ENCODE assay signal across 9 mouse cellular contexts in genomic region chr3:3388056-3388770, GRCm38 (mm10).
A peak's percentile ranks its signal among the peaks of the same experiment; 100 is the strongest.
DNase-seq lines count a peak whose midpoint lies in the region; ATAC-seq and TF ChIP-seq lines count a peak whose summit lies in the region.
"Had no signal": no experiment of that assay in that cellular context is flagged by ENCODE, and none has a peak within 500 bp of the region (broad histone marks: within the 10 kb centered on the region; RNA-seq: fewer than 3 reads in every experiment).

No protein-coding gene starts in this region.

- TF ChIP-seq EP300 in stomach, postnatal 0 days (optimal IDR thresholded peaks at IDR 0.05) = no peak

- H3K27ac ChIP-seq in neural tube, embryonic 15.5 days (replicated peaks) = no peak overlapping the region
- no peak overlapping the region for H3K27ac ChIP-seq in forebrain, embryonic 11.5 days (ENCODE audit: low read depth, low read length)
- H3K27ac ChIP-seq in limb, embryonic 11.5 days (replicated peaks; ENCODE audit: low read depth, low read length) = no peak overlapping the region
- no peak overlapping the region for H3K27ac ChIP-seq in stomach, postnatal 0 days (replicated peaks)
- no peak overlapping the region for H3K27ac ChIP-seq in thymus, adult 2 months (ENCODE audit: control insufficient read depth, insufficient read depth, low read length)

- H3K4me3 ChIP-seq in neural tube, embryonic 15.5 days (replicated peaks) = no peak overlapping the region
- no peak overlapping the region for H3K4me3 ChIP-seq in forebrain, embryonic 11.5 days (ENCODE audit: low read depth, low read length)
- H3K4me3 ChIP-seq in limb, embryonic 11.5 days (ENCODE audit: low read depth, low read length) = no peak overlapping the region
- no peak overlapping the region for H3K4me3 ChIP-seq in stomach, postnatal 0 days (ENCODE audit: low read depth, low read length)
- H3K4me3 ChIP-seq in thymus, adult 2 months (ENCODE audit: control insufficient read depth, insufficient read depth, low read length) = no peak overlapping the region

- H3K4me2 ChIP-seq in neural tube, embryonic 15.5 days = no peak overlapping the region
- H3K4me2 ChIP-seq in forebrain, embryonic 11.5 days (ENCODE audit: low read depth, low read length, severe bottlenecking) = no peak overlapping the region
- no peak overlapping the region for H3K4me2 ChIP-seq in limb, embryonic 11.5 days (ENCODE audit: low read depth, severe bottlenecking)
- H3K4me2 ChIP-seq in stomach, postnatal 0 days (replicated peaks; ENCODE audit: low read depth) = no peak overlapping the region

- peak; percentile 24 for DNase-seq in neural tube, embryonic 10.5 days (ENCODE audit: extremely low spot score, low spot score)
- peak; percentile 49 for DNase-seq in forebrain, embryonic 11.5 days (ENCODE audit: low spot score)
- DNase-seq in limb, embryonic 11.5 days (ENCODE audit: low spot score) = peak; percentile 23
- DNase-seq in stomach, postnatal 0 days (ENCODE audit: low spot score) = peak; percentile 18
- DNase-seq in cerebellum, adult 8-10 months = no peak
- DNase-seq in thymus, adult 2 months = no peak
- no peak for DNase-seq in urinary bladder, postnatal 4 days (ENCODE audit: low spot score in 2 of 2)
- DNase-seq: lung, postnatal 14 days had no signal

- TF ChIP-seq CTCF in stomach, postnatal 0 days (IDR thresholded peaks at IDR 0.05; ENCODE audit: low read depth) = peak; percentile 43
- TF ChIP-seq CTCF in thymus, adult 2 months (IDR thresholded peaks at IDR 0.05; ENCODE audit: borderline replicate concordance, control insufficient read depth, extremely low read depth, insufficient read depth, low read length, poor library complexity) = no peak

- no peak overlapping the region for H3K9ac ChIP-seq in neural tube, embryonic 15.5 days (replicated peaks)
- H3K9ac ChIP-seq in forebrain, embryonic 11.5 days (ENCODE audit: low read length) = no peak overlapping the region
- H3K9ac ChIP-seq in limb, embryonic 11.5 days (ENCODE audit: low read length) = no peak overlapping the region
- no peak overlapping the region for H3K9ac ChIP-seq in stomach, postnatal 0 days (ENCODE audit: low read length)

- H3K4me1 ChIP-seq in neural tube, embryonic 15.5 days = no peaks in the 10 kb centered on the region
- no peaks in the 10 kb centered on the region for H3K4me1 ChIP-seq in forebrain, embryonic 11.5 days (replicated peaks; ENCODE audit: control insufficient read depth, insufficient read depth, low read length)
- no peaks in the 10 kb centered on the region for H3K4me1 ChIP-seq in limb, embryonic 11.5 days (ENCODE audit: control insufficient read depth, insufficient read depth, low read length)
- H3K4me1 ChIP-seq in stomach, postnatal 0 days (replicated peaks; ENCODE audit: control insufficient read depth, insufficient read depth) = no peaks in the 10 kb centered on the region
- no peaks in the 10 kb centered on the region for H3K4me1 ChIP-seq in thymus, adult 2 months (replicated peaks; ENCODE audit: control insufficient read depth, insufficient read depth, low read length)

- no peak for ATAC-seq in neural tube, embryonic 15.5 days (ENCODE audit: low FRiP score)
- peak; percentile 97 for ATAC-seq in forebrain, embryonic 11.5 days (replicated peaks; ENCODE audit: low FRiP score)
- ATAC-seq in limb, embryonic 11.5 days (ENCODE audit: insufficient number of reproducible peaks, low FRiP score, low TSS enrichment, low read depth) = peak; percentile 47; the same call in 1 of the 2 replicates
- no peak for ATAC-seq in stomach, postnatal 0 days (ENCODE audit: low FRiP score, low TSS enrichment)

- H3K27me3 ChIP-seq in neural tube, embryonic 15.5 days (replicated peaks) = no peaks in the 10 kb centered on the region
- H3K27me3 ChIP-seq in forebrain, embryonic 11.5 days (ENCODE audit: control insufficient read depth, insufficient read depth, low read length) = no peaks in the 10 kb centered on the region
- H3K27me3 ChIP-seq in limb, embryonic 11.5 days (ENCODE audit: control insufficient read depth, insufficient read depth, low read length) = no peaks in the 10 kb centered on the region
- no peaks in the 10 kb centered on the region for H3K27me3 ChIP-seq in stomach, postnatal 0 days (ENCODE audit: control insufficient read depth, insufficient read depth, low read length)
- H3K27me3 ChIP-seq in thymus, adult 2 months (ENCODE audit: control insufficient read depth, insufficient read depth, low read length) = no peaks in the 10 kb centered on the region

- TF ChIP-seq POLR2A in thymus, adult 2 months (IDR thresholded peaks at IDR 0.05; ENCODE audit: control insufficient read depth, extremely low read depth, insufficient read depth, low read length, poor library complexity) = no peak

- no peaks in the 10 kb centered on the region for H3K36me3 ChIP-seq in neural tube, embryonic 15.5 days
- no peaks in the 10 kb centered on the region for H3K36me3 ChIP-seq in forebrain, embryonic 11.5 days (ENCODE audit: control insufficient read depth, insufficient read depth, low read length)
- H3K36me3 ChIP-seq in limb, embryonic 11.5 days (ENCODE audit: control insufficient read depth, insufficient read depth, low read length) = no peaks in the 10 kb centered on the region
- H3K36me3 ChIP-seq in stomach, postnatal 0 days (ENCODE audit: control insufficient read depth, insufficient read depth, low read length) = no peaks in the 10 kb centered on the region
- no peaks in the 10 kb centered on the region for H3K36me3 ChIP-seq in thymus, adult 2 months (ENCODE audit: control insufficient read depth, insufficient read depth, low read length)

- H3K9me3 ChIP-seq in neural tube, embryonic 15.5 days (replicated peaks) = no peaks in the 10 kb centered on the region
- no peaks in the 10 kb centered on the region for H3K9me3 ChIP-seq in forebrain, embryonic 11.5 days (ENCODE audit: control insufficient read depth, low read length)
- no peaks in the 10 kb centered on the region for H3K9me3 ChIP-seq in limb, embryonic 11.5 days (ENCODE audit: control insufficient read depth, low read length)
- no peaks in the 10 kb centered on the region for H3K9me3 ChIP-seq in stomach, postnatal 0 days (ENCODE audit: control insufficient read depth, low read length)

- WGBS in neural tube, embryonic 15.5 days = 28% methylated on average over 3 of the region's 3 CpGs
- 16% methylated on average over 3 of the region's 3 CpGs for WGBS in forebrain, embryonic 11.5 days
- WGBS in limb, embryonic 11.5 days = 25% methylated on average over 3 of the region's 3 CpGs
- WGBS in stomach, postnatal 0 days = 32% methylated on average over 3 of the region's 3 CpGs
- 58% methylated on average over 3 of the region's 3 CpGs for WGBS in thymus, adult 2 months

Comparison
In these comparisons a context has a peak if more than half of its experiments do, and no peak if none do; other contexts are left out.
1. DNase-seq: peak in neural tube, embryonic 10.5 days (single experiment), forebrain, embryonic 11.5 days (single experiment), limb, embryonic 11.5 days (single experiment) and stomach, postnatal 0 days (single experiment); none in cerebellum, adult 8-10 months (single experiment), thymus, adult 2 months (single experiment) and urinary bladder, postnatal 4 days (0 of 2).
2. ATAC-seq: peak in forebrain, embryonic 11.5 days (single experiment) and limb, embryonic 11.5 days (single experiment); none in neural tube, embryonic 15.5 days (single experiment) and stomach, postnatal 0 days (single experiment).